Mouse (Mus musculus) limb, embryonic 14.5 days (tissue): Measurements from ENCODE around the gene Rhox10. TPM values are rescaled to one million over a fixed set of nuclear protein-coding genes. Genes with fewer than 3 reads are reported as not detected.
"Not testable (repeated sequence)": the region's sequence is repeated elsewhere in the genome, so short reads cannot be mapped to it uniquely, and the experiment has no call there.

Experiments
- ATAC-seq: fragments of 200-750 bp; cut with Nextera tagmentation; 2 replicates; pipeline ENCODE4 v1.8.0; 2017; ENCODE audit warnings: low read depth, moderate number of reproducible peaks, moderate TSS enrichment; ENCODE audit not compliant: low FRiP score
- DNase-seq: peaks from one replicate; pipeline ENCODE4 v3.0.0-alpha.2; 2015; ENCODE audit warnings: low spot score
- H3K27ac ChIP-seq: fragments of 300-500 bp; sonication (generic); replicated peaks from 2 replicates; pipeline ENCODE4 v1.5.1; 2014; ENCODE audit warnings: low read depth, mild to moderate bottlenecking, low read length, moderate library complexity, mixed read lengths
- H3K27me3 ChIP-seq: fragments of 300-500 bp; sonication (generic); 2 replicates; pipeline ENCODE4 v1.6.1; 2014; ENCODE audit warnings: low read length, mixed read lengths; ENCODE audit not compliant: control insufficient read depth, insufficient read depth
- H3K36me3 ChIP-seq: fragments of 300-500 bp; sonication (generic); 2 replicates; pipeline ENCODE4 v1.6.1; 2014; ENCODE audit warnings: mild to moderate bottlenecking, low read length, moderate library complexity, mixed read lengths; ENCODE audit not compliant: control insufficient read depth, insufficient read depth
- H3K4me1 ChIP-seq: fragments of 300-500 bp; sonication (generic); 2 replicates; pipeline ENCODE4 v1.6.1; 2014; ENCODE audit warnings: antibody characterized with exemption, low read length, mixed read lengths; ENCODE audit not compliant: control insufficient read depth, insufficient read depth
- H3K4me2 ChIP-seq: fragments of 300-500 bp; sonication (generic); replicated peaks from 2 replicates; pipeline ENCODE4 v1.6.1; 2014; ENCODE audit warnings: low read depth, mild to moderate bottlenecking, low read length, moderate library complexity; ENCODE audit not compliant: severe bottlenecking
- H3K4me3 ChIP-seq: fragments of 300-500 bp; sonication (generic); replicated peaks from 2 replicates; pipeline ENCODE4 v1.5.1; 2014; ENCODE audit warnings: low read length
- H3K9ac ChIP-seq: fragments of 300-500 bp; sonication (generic); 2 replicates; pipeline ENCODE4 v1.6.1; 2014; ENCODE audit warnings: mild to moderate bottlenecking, low read depth, low read length, moderate library complexity; ENCODE audit not compliant: severe bottlenecking
- H3K9me3 ChIP-seq: fragments of 300-500 bp; sonication (generic); 2 replicates; pipeline ENCODE4 v1.6.1; 2016; ENCODE audit warnings: low read length; ENCODE audit not compliant: control insufficient read depth
- POLR2A ChIP-seq: fragments of 200-500 bp; IDR thresholded peaks from 2 replicates; pipeline ENCODE4 v1.8.0; 2012; ENCODE audit warnings: inconsistent platforms, mild to moderate bottlenecking, moderate library complexity, borderline replicate concordance; ENCODE audit not compliant: insufficient read depth, insufficient read length; ENCODE audit errors: extremely low read depth
- whole genome bisulfite sequencing: fragments of 180-500 bp; shearing (Covaris S2); extraction: QIAGEN DNeasy Blood & Tissue Kit; methylation state at CpG from one replicate; pipeline ENCODE4 v1.1.7; 2014; 5-methylcytosine and 5-hydroxymethylcytosine counted together
- polyA plus RNA-seq, 2 experiments: library from polyadenylated mRNA; depleted of rRNA in 1 of 2; stranded (reverse) in 1 of 2; unstranded in 1 of 2; fragments of >200 nt; fragmentation: Nextera tagmentation in 1 of 2; extraction: Ambion mirVana in 1 of 2; gene quantifications; 2 replicates each; pipeline versions ENCODE4 v1.2.1 to v1.2.3; 2012 to 2014

Rhox10 gene
- not detected in 2 replicates for polyA plus RNA-seq (2012; rRNA removed)
- polyA plus RNA-seq (2014; fragmentation: Nextera tagmentation; extraction: Ambion mirVana), result not detected in 2 replicates

GRCm38 (mm10) chrX:38066175-38066574, at the start of gene Rhox10:
Gene Rhox10 (plus strand): TSS chrX:38066475.
- 85% methylated on average over 11 of the region's 11 CpGs for whole genome bisulfite sequencing
- no peaks in the 10 kb centered on the region for H3K4me1 ChIP-seq
- H3K9ac ChIP-seq, result no peak within 1 kb of the TSS

GRCm38 (mm10) chrX:38018597-38018996, 47.7 kb upstream of the Rhox10 start, which contains the start of gene Btg1-ps1:
Gene Btg1-ps1 (minus strand): TSS chrX:38018815.
- H3K9ac ChIP-seq, H3K4me2 ChIP-seq, DNase-seq, ATAC-seq, H3K36me3 ChIP-seq, H3K27me3 ChIP-seq, H3K4me3 ChIP-seq, H3K4me1 ChIP-seq, H3K9me3 ChIP-seq, H3K27ac ChIP-seq: not testable (repeated sequence)

More at GRCm38 (mm10) chrX:38066175-38066574, at the start of gene Rhox10:
- no peaks in the 10 kb centered on the region for H3K36me3 ChIP-seq
- no peak for ATAC-seq
- no peak within 1 kb of the TSS for H3K27ac ChIP-seq
- no peaks in the 10 kb centered on the region for H3K9me3 ChIP-seq
- DNase-seq, result no peak
- no peak within 1 kb of the TSS for H3K4me2 ChIP-seq
- no peak within 1 kb of the TSS for H3K4me3 ChIP-seq
- no peaks in the 10 kb centered on the region for H3K27me3 ChIP-seq
- TF ChIP-seq POLR2A, result no peak

GRCm38 (mm10) chrX:38033841-38034240, 32.4 kb upstream of the Rhox10 start:
- Histone ChIP-seq H3K27ac (no peak overlapping the region), H3K4me1 (no peaks in the 10 kb centered on the region), H3K9me3 (no peaks in the 10 kb centered on the region), H3K4me3 (no peak overlapping the region), H3K27me3 (no peaks in the 10 kb centered on the region), H3K4me2 (no peak overlapping the region), H3K36me3 (no peaks in the 10 kb centered on the region), H3K9ac (no peak overlapping the region)
- TF ChIP-seq POLR2A, result no peak
- ATAC-seq (no peak), DNase-seq (no peak)
- WGBS, result 80% methylated on average over 2 of the region's 2 CpGs

GRCm38 (mm10) chrX:38039666-38040065, 26.6 kb upstream of the Rhox10 start:
- Histone ChIP-seq H3K4me2 (no peak overlapping the region), H3K9ac (no peak overlapping the region), H3K4me1 (no peaks in the 10 kb centered on the region), H3K27ac (no peak overlapping the region), H3K9me3 (no peaks in the 10 kb centered on the region), H3K27me3 (no peaks in the 10 kb centered on the region), H3K4me3 (no peak overlapping the region), H3K36me3 (no peaks in the 10 kb centered on the region)
- no peak for ATAC-seq
- 96% methylated on average over 5 of the region's 5 CpGs for WGBS
- no peak for TF ChIP-seq POLR2A
- DNase-seq, result no peak

GRCm38 (mm10) chrX:38043014-38043413, 23.3 kb upstream of the Rhox10 start, which contains the start of gene Btg1-ps2:
Gene Btg1-ps2 (minus strand): TSS chrX:38043114.
- not testable (repeated sequence) for H3K4me3 ChIP-seq, H3K9me3 ChIP-seq, H3K27ac ChIP-seq, DNase-seq, H3K9ac ChIP-seq, ATAC-seq, H3K4me2 ChIP-seq, H3K36me3 ChIP-seq, H3K4me1 ChIP-seq, H3K27me3 ChIP-seq

- H3K4me1 ChIP-seq, result no peaks in the 10 kb centered on the region
- H3K9ac ChIP-seq, result no peak overlapping the region
- no peaks in the 10 kb centered on the region for H3K9me3 ChIP-seq
- H3K27me3 ChIP-seq, result no peaks in the 10 kb centered on the region
- no peak overlapping the region for H3K27ac ChIP-seq
- no peak overlapping the region for H3K4me3 ChIP-seq
- ATAC-seq (no peak), DNase-seq (no peak)
- TF ChIP-seq POLR2A, result no peak
- no peaks in the 10 kb centered on the region for H3K36me3 ChIP-seq
- H3K4me2 ChIP-seq, result no peak overlapping the region
- 0% methylated on average over 1 of the region's 1 CpGs for WGBS
Measured at GRCm38 (mm10) chrX:38061544-38061943, 4.7 kb upstream of the Rhox10 start.
